ENCODE assay signal across 8 mouse cellular contexts in genomic region chrX:164027607-164028289, GRCm38 (mm10). TPM values are rescaled to one million over a fixed set of nuclear protein-coding genes. Genes with fewer than 3 reads are reported as not detected.
DNase-seq lines count a peak whose midpoint lies in the region; ATAC-seq lines count a peak whose summit lies in the region.

Gene Car5b, minus strand, starts transcription at chrX:164027997.

- H3K9ac ChIP-seq in embryonic facial prominence, embryonic 11.5 days (replicated peaks; ENCODE audit: low read length) = no peak within 1 kb of the TSS
- 0 out of 2 replicates have a peak within 1 kb of the TSS, but pooled peaks have one; percentile 19 for H3K9ac ChIP-seq in intestine, embryonic 16.5 days (ENCODE audit: low read depth, low read length)

- peak; percentile 96 for ATAC-seq in embryonic facial prominence, embryonic 11.5 days (replicated peaks; ENCODE audit: insufficient number of reproducible peaks, low FRiP score, low TSS enrichment, low read depth)
- peak; percentile 100 for ATAC-seq in intestine, embryonic 16.5 days

- intact Hi-C loops in left cerebral cortex, postnatal 36 days (cut with DNase I) = no loop called here

- WGBS in embryonic facial prominence, embryonic 11.5 days = 12% methylated on average over 21 of the region's 22 CpGs
- WGBS in intestine, embryonic 16.5 days = 11% methylated on average over 22 of the region's 22 CpGs
- WGBS in midbrain, embryonic 10.5 days = 18% methylated on average over 22 of the region's 22 CpGs

- no peaks in the 10 kb centered on the region for H3K9me3 ChIP-seq in embryonic facial prominence, embryonic 11.5 days (replicated peaks; ENCODE audit: control insufficient read depth, low read length)
- no peaks in the 10 kb centered on the region for H3K9me3 ChIP-seq in intestine, embryonic 16.5 days (ENCODE audit: control insufficient read depth, low read length)
- no peaks in the 10 kb centered on the region for H3K9me3 ChIP-seq in midbrain, embryonic 10.5 days (replicated peaks)

- peak within 1 kb of the TSS; percentile 29 for H3K4me3 ChIP-seq in embryonic facial prominence, embryonic 11.5 days (ENCODE audit: low read depth, low read length)
- peak within 1 kb of the TSS; percentile 42 for H3K4me3 ChIP-seq in intestine, embryonic 16.5 days (ENCODE audit: low read length)
- peak within 1 kb of the TSS; percentile 50 for H3K4me3 ChIP-seq in midbrain, embryonic 10.5 days

- no peaks in the 10 kb centered on the region for H3K27me3 ChIP-seq in embryonic facial prominence, embryonic 11.5 days (ENCODE audit: control insufficient read depth, insufficient read depth, low read length)
- H3K27me3 ChIP-seq in intestine, embryonic 16.5 days (replicated peaks; ENCODE audit: control insufficient read depth, insufficient read depth, low read length) = no peaks in the 10 kb centered on the region
- H3K27me3 ChIP-seq in midbrain, embryonic 10.5 days (ENCODE audit: low read depth, poor library complexity, severe bottlenecking) = peaks cover 90% of the 10 kb centered on the region

- H3K4me1 ChIP-seq in embryonic facial prominence, embryonic 11.5 days (ENCODE audit: control insufficient read depth, insufficient read depth, low read length) = no peaks in the 10 kb centered on the region
- H3K4me1 ChIP-seq in intestine, embryonic 16.5 days (ENCODE audit: control insufficient read depth, insufficient read depth, low read length) = no peaks in the 10 kb centered on the region
- H3K4me1 ChIP-seq in midbrain, embryonic 10.5 days = no peaks in the 10 kb centered on the region; the same call in 1 of the 2 replicates

- no peak within 1 kb of the TSS for H3K27ac ChIP-seq in embryonic facial prominence, embryonic 11.5 days (replicated peaks; ENCODE audit: low read depth, low read length)
- H3K27ac ChIP-seq in intestine, embryonic 16.5 days (ENCODE audit: low read length) = no peak within 1 kb of the TSS
- no peak within 1 kb of the TSS for H3K27ac ChIP-seq in midbrain, embryonic 10.5 days (replicated peaks)

- H3K4me2 ChIP-seq in embryonic facial prominence, embryonic 11.5 days (ENCODE audit: low read depth, low read length) = peak within 1 kb of the TSS; percentile 42
- peak within 1 kb of the TSS; percentile 59 for H3K4me2 ChIP-seq in intestine, embryonic 16.5 days (ENCODE audit: low read depth, low read length)

- no peaks in the 10 kb centered on the region for H3K36me3 ChIP-seq in embryonic facial prominence, embryonic 11.5 days (replicated peaks; ENCODE audit: control insufficient read depth, insufficient read depth, low read depth, low read length)
- no peaks in the 10 kb centered on the region for H3K36me3 ChIP-seq in intestine, embryonic 16.5 days (ENCODE audit: control insufficient read depth, insufficient read depth, low read length)
- no peaks in the 10 kb centered on the region for H3K36me3 ChIP-seq in midbrain, embryonic 10.5 days

- DNase-seq in adrenal gland, postnatal 14 days = peak; percentile 94
- peak; percentile 88 for DNase-seq in embryonic facial prominence, embryonic 11.5 days (ENCODE audit: low spot score)
- DNase-seq in gonadal fat pad, adult 2 months (ENCODE audit: low read depth) = no peak
- DNase-seq in left cerebral cortex, postnatal 36 days (ENCODE audit: low spot score in 2 of 2) = peak; percentile 9 to 30
- DNase-seq in midbrain, embryonic 10.5 days (ENCODE audit: low spot score) = peak; percentile 83
- peak; percentile 40 for DNase-seq in right cerebral cortex, postnatal 4 days
- peak; percentile 86 for DNase-seq in yolk sac, embryonic 10.5 days (ENCODE audit: low spot score)

RNA-seq across cellular contexts. Expression of gene Car5b, which starts in this region (rescaled TPM):
- total RNA-seq in adrenal gland, postnatal 14 days (2021) = 4.7 and 5.4 TPM in 2 replicates
- polyA plus RNA-seq in embryonic facial prominence, embryonic 11.5 days (2014; fragmentation: Nextera tagmentation; extraction: Ambion mirVana) = 0.24 and 0.34 TPM in 2 replicates
- polyA plus RNA-seq in gonadal fat pad, adult 2 months (2012; rRNA removed) = 64.5 and 71.3 TPM in 2 replicates
- polyA plus RNA-seq in intestine, embryonic 16.5 days (2015; fragmentation: Nextera tagmentation; extraction: Ambion mirVana) = 0.28 and 0.33 TPM in 2 replicates
- 1 to 10 TPM; 3.2 TPM for total RNA-seq in left cerebral cortex, postnatal 36 days (2021)
- polyA plus RNA-seq in midbrain, embryonic 10.5 days (2016; fragmentation: Nextera tagmentation; extraction: Ambion mirVana) = 0.42 and 0.46 TPM in 2 replicates

Comparison
In these comparisons a context has a peak if more than half of its experiments do, and no peak if none do; other contexts are left out.
1. RNA of gene Car5b (polyA plus RNA-seq): 64.5 to 71.3 TPM in gonadal fat pad, adult 2 months; 0.42 to 0.46 TPM in midbrain, embryonic 10.5 days, 0.24 to 0.34 TPM in embryonic facial prominence, embryonic 11.5 days and 0.28 to 0.33 TPM in intestine, embryonic 16.5 days; every median in the first group is over 10 times any median in the second.
2. Peak in DNase-seq, ATAC-seq, H3K4me3 ChIP-seq and H3K4me2 ChIP-seq in embryonic facial prominence, embryonic 11.5 days; RNA of the gene not detected or under 1 TPM.
3. Peak in ATAC-seq, H3K4me3 ChIP-seq, H3K9ac ChIP-seq and H3K4me2 ChIP-seq in intestine, embryonic 16.5 days; RNA of the gene not detected or under 1 TPM.
4. Peak in DNase-seq and H3K4me3 ChIP-seq in midbrain, embryonic 10.5 days; RNA of the gene not detected or under 1 TPM.
5. Peak in every context shown above with its lines, with median percentiles within 50 percentile points of each other: H3K4me3 ChIP-seq.